Mouse (Mus musculus): ENCODE results near the gene Olfr624.

The Olfr624 gene

GRCm38 (mm10) chr7:103671091-103671490, at the start of gene Olfr624:
Olfr624 (minus strand) TSS chr7:103671191.
- no peak for DNase-seq (ENCODE audit: low read depth, low spot score)

GRCm38 (mm10) chr7:103716398-103716797, 45.4 kb upstream of the Olfr624 start:
- peak; percentile 13 for DNase-seq (ENCODE audit: low read depth, low spot score)

- DNase-seq (ENCODE audit: low read depth, low spot score) = no peak
Measured at GRCm38 (mm10) chr7:103714371-103714770, 43.4 kb upstream of the Olfr624 start, which contains the start of gene Olfr243. Olfr243 (plus strand) TSS chr7:103714671.

- peak; percentile 0 for DNase-seq (ENCODE audit: low read depth, low spot score)
Measured at GRCm38 (mm10) chr7:103712024-103712423, 41.0 kb upstream of the Olfr624 start.

- no peak for DNase-seq (ENCODE audit: low read depth, low spot score)
Measured at GRCm38 (mm10) chr7:103699469-103699868, 28.5 kb upstream of the Olfr624 start.

- no peak for DNase-seq (ENCODE audit: low read depth, low spot score)
Measured at GRCm38 (mm10) chr7:103682420-103682819, 11.4 kb upstream of the Olfr624 start, which contains the start of gene Olfr625-ps1. Olfr625-ps1 (plus strand) TSS chr7:103682720.

- no peak for DNase-seq (ENCODE audit: low read depth, low spot score)
Measured at GRCm38 (mm10) chr7:103663598-103663997, 7.4 kb downstream of the Olfr624 start, which contains the start of gene Olfr623. Olfr623 (minus strand) TSS chr7:103663698.

- DNase-seq (ENCODE audit: low read depth, low spot score) = no peak
Measured at GRCm38 (mm10) chr7:103644070-103644469, 26.9 kb downstream of the Olfr624 start.

GRCm38 (mm10) chr7:103642602-103643001, 28.4 kb downstream of the Olfr624 start, which contains the start of gene Olfr622:
Olfr622 (minus strand) TSS chr7:103642702.
- no peak for DNase-seq (ENCODE audit: low read depth, low spot score)

GRCm38 (mm10) chr7:103636795-103637194, 34.2 kb downstream of the Olfr624 start:
- DNase-seq (ENCODE audit: low read depth, low spot score) = no peak
